Mouse (Mus musculus): ENCODE measurements around the gene Plekhm1. TPM values are rescaled to one million over a fixed set of nuclear protein-coding genes. Genes with fewer than 3 reads are reported as not detected.
"Not testable (repeated sequence)": the region's sequence is repeated elsewhere in the genome, so short reads cannot be mapped to it uniquely, and the experiment has no call there.

Gene Plekhm1
- polyA plus RNA-seq (2015; fragmentation: Nextera tagmentation; extraction: Ambion mirVana): 7.5 and 7.9 TPM in 2 replicates

GRCm38 (mm10) chr11:103411981-103412949 is at the start of gene Plekhm1:
Gene Plekhm1 (minus strand): TSS chr11:103412687.
- DNase-seq (ENCODE audit: low spot score): peak; percentile 97

GRCm38 (mm10) chr11:103451105-103451504 is 38.6 kb upstream of the Plekhm1 start:
- not testable (repeated sequence) for DNase-seq (ENCODE audit: low spot score)

- not testable (repeated sequence) for DNase-seq (ENCODE audit: low spot score)
Measured at GRCm38 (mm10) chr11:103449721-103450120, 37.2 kb upstream of the Plekhm1 start.

GRCm38 (mm10) chr11:103443678-103444077 is 31.2 kb upstream of the Plekhm1 start:
- no peak for DNase-seq (ENCODE audit: low spot score)

GRCm38 (mm10) chr11:103436282-103436681 is 23.8 kb upstream of the Plekhm1 start:
- DNase-seq (ENCODE audit: low spot score): no peak

- no peak for DNase-seq (ENCODE audit: low spot score)
Measured at GRCm38 (mm10) chr11:103425031-103425430, 12.5 kb upstream of the Plekhm1 start.

GRCm38 (mm10) chr11:103419667-103420066 is 7.2 kb upstream of the Plekhm1 start:
- DNase-seq (ENCODE audit: low spot score): no peak

GRCm38 (mm10) chr11:103419226-103419625 is 6.7 kb upstream of the Plekhm1 start:
- no peak for DNase-seq (ENCODE audit: low spot score)

- no peak for DNase-seq (ENCODE audit: low spot score)
Measured at GRCm38 (mm10) chr11:103413516-103413915, 1.0 kb upstream of the Plekhm1 start.

- no peak for DNase-seq (ENCODE audit: low spot score)
Measured at GRCm38 (mm10) chr11:103412950-103413423, 500 bp upstream of the Plekhm1 start.

GRCm38 (mm10) chr11:103411301-103411700 is 1.2 kb downstream of the Plekhm1 start:
- DNase-seq (ENCODE audit: low spot score): no peak

- DNase-seq (ENCODE audit: low spot score): no peak
Measured at GRCm38 (mm10) chr11:103408880-103409279, 3.6 kb downstream of the Plekhm1 start.

- not testable (repeated sequence) for DNase-seq (ENCODE audit: low spot score)
Measured at GRCm38 (mm10) chr11:103407136-103407535, 5.4 kb downstream of the Plekhm1 start.

GRCm38 (mm10) chr11:103406551-103406950 is 5.9 kb downstream of the Plekhm1 start:
- DNase-seq (ENCODE audit: low spot score): no peak

GRCm38 (mm10) chr11:103405814-103406213 is 6.7 kb downstream of the Plekhm1 start:
- DNase-seq (ENCODE audit: low spot score): no peak

- DNase-seq (ENCODE audit: low spot score): no peak
Measured at GRCm38 (mm10) chr11:103404618-103405017, 7.9 kb downstream of the Plekhm1 start.

- no peak for DNase-seq (ENCODE audit: low spot score)
Measured at GRCm38 (mm10) chr11:103403776-103404175, 8.7 kb downstream of the Plekhm1 start.

GRCm38 (mm10) chr11:103402738-103403137 is 9.7 kb downstream of the Plekhm1 start:
- no peak for DNase-seq (ENCODE audit: low spot score)

- DNase-seq (ENCODE audit: low spot score): peak; percentile 59
Measured at GRCm38 (mm10) chr11:103402198-103402597, 10.3 kb downstream of the Plekhm1 start.

- DNase-seq (ENCODE audit: low spot score): no peak
Measured at GRCm38 (mm10) chr11:103399986-103400385, 12.5 kb downstream of the Plekhm1 start.

- DNase-seq (ENCODE audit: low spot score): peak; percentile 17
Measured at GRCm38 (mm10) chr11:103399050-103399449, 13.4 kb downstream of the Plekhm1 start.

GRCm38 (mm10) chr11:103396682-103397081 is 15.8 kb downstream of the Plekhm1 start:
- no peak for DNase-seq (ENCODE audit: low spot score)

GRCm38 (mm10) chr11:103396236-103396635 is 16.3 kb downstream of the Plekhm1 start:
- no peak for DNase-seq (ENCODE audit: low spot score)

All from thymus, postnatal 0 days (tissue).